Mouse (Mus musculus) spleen, postnatal 0 days (tissue): ENCODE results near the gene Pcdh9. TPM values are rescaled to one million over a fixed set of nuclear protein-coding genes. Genes with fewer than 3 reads are reported as not detected.

ENCODE experiments used
- polyA plus RNA-seq: library from polyadenylated mRNA; unstranded; fragments of >200 nt; fragmentation: Nextera tagmentation; extraction: Ambion mirVana; gene quantifications from 2 replicates; pipeline ENCODE4 v1.2.1, GENCODE M21; 2015

The Pcdh9 gene
- polyA plus RNA-seq: 5.9 and 7.2 TPM in 2 replicates

DNA sequence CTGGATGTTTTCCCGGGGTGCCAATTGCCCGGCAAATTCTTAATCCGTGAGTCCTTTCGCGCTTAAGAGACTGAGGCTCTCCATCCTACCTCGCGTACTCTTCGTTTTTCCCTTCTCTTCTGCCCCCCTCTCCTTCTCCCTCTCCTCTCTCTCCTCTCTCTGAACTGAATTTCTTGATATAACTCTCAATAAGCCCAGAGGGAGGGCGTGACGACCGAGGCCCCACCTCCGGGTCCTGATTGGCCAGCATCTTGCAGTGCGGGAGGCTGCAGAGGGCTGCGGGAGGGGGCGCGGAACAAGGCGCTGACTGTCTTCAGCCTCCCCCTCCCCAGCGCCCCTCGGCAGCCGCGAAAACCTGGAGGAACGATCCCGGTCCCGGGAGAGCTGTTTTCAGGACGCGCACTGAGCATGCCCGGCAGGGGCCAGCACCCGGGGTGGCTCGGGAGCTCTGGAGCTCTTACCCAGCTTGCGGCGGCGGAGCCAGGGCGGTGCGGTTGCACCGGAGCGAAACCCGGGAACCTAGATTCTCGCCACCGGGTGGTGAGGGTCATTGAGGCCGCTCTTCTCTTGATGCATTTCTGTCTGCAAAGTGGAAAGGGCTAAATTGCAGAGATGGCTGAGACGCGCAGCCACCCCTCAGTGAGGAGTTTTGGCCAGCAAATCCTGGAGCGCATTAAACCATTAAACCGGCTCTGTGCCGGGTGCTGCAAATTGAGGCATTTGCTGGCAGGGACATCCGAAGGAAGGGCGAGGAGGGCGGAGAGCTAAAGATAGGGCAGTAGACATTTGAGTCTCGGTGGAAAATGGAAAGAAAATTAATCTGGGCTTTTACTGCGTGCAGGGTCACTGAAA is at the start of gene Pcdh9:
Pcdh9 (minus strand) TSS at position 161 of the 852 bp plus-strand sequence.

